Mouse (Mus musculus): ENCODE results near the gene Trnt1.

Gene Trnt1

DNA sequence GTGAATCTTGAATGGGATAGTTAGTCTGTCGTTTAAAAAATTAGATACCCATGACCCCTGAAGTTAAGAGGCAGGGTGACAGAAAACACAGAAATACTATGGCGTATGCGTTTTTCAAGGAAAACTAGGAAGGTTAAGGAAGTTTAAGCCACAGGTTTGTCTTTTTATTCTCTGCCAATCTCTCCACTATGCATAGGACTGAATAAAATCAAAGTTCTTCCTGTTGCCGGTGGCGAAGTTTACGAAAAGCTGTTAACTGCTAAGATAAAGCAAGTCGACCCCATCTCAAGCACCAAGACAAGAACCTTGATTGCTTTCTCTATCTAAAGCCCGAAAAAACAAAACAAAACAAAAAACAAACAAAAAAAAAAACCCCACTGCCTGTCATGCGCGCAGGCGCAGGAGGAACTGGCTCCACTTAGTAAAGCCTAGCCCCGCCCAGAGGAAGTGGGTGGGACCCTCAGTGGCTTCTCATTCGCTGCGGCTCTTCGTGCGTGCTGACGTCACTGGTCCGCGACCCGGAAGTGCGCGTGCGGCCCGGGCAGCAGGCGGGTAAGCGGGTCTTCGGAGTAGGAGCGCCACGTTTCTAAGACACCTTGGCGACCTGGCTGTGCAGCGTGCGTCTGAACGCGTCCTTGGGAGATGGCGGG, at the start of gene Trnt1:
TSS of gene Trnt1 (plus strand) at position 481 of the 650 bp plus-strand sequence.
- peak; percentile 96 for DNase-seq (ENCODE audit: low spot score)

DNA sequence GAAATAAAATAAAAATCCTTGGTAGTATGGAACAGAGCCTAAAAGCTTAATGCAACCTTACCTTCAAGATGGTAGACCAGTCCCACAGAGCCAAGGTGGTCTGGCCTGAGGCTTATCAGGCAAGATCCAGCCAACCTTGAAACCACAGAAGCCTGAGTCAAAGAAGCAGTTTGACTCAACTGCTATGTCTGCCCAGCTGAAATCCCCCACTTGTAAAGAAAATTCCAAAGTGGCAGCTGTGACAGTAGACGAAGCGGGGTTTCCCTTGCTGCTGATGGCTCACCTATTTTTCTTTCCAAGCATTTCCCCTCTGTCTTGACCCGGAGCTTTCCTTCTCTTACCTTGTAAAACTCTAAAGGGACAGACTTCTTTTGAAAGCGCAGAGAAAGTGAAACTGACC, 43.3 kb upstream of the Trnt1 start:
- DNase-seq (ENCODE audit: low spot score) = no peak

DNA sequence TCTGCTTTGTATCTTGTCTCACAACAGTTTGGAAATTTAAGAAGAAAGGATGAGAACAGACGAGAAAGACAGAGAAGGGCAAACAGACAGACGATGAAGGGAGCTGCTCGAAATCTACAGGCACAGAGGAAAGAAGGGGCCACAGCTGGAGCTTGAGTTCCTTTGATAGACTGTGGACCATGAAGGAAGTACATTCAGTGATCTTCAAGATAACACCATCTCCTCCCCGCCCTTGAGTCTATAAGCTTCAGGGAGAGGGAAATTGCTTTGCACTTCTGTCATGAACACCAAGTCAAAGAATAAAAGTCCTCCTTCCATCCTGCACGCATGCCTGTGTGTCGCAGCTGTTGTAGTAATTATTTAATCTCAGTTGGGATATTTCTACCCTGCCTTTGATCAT, 42.8 kb upstream of the Trnt1 start:
- no peak for DNase-seq (ENCODE audit: low spot score)

DNA sequence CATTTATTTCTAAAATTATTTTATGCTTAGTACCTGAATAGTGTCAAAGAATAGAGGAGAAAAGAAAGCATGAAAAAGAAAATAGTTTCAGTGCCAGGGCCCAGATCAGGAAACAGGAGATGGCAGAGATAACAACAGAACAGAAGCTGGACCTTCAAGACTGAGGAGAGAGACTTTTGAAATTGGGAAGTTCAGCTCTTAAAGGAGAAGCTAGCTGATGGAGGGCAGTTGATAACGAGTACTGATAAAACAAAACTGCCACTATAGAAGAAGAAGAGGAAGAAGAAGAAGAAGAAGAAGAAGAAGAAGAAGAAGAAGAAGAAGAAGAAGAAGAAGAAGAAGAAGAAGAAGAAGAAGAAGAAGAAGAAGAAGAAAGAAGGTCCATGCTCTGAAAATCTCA, 41.2 kb upstream of the Trnt1 start:
- no peak for DNase-seq (ENCODE audit: low spot score)

DNA sequence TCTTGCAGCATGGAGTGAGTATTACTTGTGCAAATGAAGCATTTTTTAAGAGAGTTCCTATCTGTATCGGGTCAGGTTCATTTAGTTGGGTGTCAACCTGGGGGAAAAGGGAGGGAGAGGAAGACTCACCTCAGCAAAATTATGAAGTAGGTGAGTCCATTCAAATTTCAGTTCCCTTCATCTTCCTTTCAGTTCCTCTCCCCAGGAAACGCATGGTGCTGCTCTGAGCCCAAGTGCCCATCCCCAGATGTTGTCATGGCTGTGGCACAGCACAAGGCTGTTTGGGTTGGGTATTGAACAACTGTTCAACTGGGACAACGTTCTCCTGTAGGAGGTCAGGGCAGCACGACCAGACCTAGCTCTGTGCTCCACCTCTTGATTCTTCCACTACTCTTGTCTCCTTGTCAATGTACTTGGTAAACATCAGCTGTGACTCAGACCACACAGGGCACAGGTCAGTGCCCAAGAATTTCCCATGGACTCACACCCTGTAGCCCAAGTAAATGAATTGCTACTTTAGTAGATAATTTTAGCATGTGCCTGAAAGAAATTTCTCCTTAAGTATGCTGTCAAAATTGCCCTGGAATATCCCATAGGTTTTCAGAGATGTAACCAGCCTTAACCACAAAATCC, 39.1 kb upstream of the Trnt1 start:
- DNase-seq (ENCODE audit: low spot score) = no peak

DNA sequence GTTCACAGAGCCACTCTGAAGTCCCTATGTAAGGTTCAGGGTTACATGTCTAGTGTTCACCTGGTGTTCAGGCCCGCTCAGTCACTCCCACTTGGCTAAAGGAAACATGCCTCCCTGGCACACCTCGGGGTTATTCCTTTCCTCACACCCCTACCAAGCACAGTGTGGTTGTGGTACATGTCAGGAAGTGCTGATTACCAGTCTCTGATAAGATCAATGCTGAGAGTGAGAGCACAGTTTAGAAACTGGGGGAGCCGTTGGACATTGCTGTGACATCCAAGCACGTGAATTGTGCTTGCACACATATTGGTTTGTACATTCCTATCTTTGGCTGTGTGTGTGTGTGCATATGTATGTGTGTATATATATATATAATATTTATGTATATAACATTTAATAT, 36.4 kb upstream of the Trnt1 start:
- no peak for DNase-seq (ENCODE audit: low spot score)

DNA sequence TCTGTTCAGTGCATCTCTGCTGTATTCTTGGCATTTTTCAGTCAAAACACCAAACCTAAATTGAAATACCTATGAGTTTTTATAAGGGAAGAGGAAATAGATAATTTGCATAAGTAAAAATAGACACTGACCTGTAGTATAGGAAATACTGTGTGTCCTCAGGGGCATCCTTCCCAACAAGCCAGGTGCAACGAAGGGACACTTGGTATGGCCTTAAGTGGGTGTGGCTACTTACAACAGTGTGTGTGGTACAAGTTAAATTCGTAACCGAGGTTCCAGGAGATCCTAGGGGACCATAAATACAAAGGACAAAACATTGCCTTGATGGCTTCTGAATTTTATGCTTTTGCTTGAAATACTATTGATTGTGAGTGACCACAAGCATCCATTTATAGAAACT, 30.7 kb upstream of the Trnt1 start:
- no peak for DNase-seq (ENCODE audit: low spot score)

DNA sequence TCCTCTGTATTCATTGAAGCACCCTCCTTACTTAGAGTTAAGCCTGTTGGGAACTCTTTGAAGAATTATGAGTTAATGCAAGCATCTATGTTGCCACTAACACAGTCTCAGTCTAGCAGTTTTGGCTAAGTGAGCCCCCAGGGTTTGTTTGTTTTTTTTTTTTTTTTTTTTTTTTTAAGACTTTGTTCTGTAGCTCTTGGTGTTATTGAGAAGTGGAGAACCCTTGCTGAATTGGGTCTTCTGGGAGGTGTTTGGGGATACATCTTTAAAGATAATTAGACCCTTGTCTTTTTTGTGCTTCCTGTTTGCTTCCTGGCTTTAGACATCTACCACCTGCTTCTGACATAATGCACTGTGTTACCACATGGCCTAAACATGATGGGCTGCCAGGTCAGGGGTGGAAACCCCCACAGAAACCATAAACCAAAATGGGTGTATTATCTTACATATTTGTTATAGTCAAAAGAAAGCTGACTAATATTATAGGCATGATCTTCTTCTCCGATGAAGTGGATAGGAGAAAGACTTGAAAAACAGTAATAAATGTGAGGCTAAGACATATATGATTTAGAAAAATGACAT, 28.6 kb upstream of the Trnt1 start:
- DNase-seq (ENCODE audit: low spot score) = no peak

DNA sequence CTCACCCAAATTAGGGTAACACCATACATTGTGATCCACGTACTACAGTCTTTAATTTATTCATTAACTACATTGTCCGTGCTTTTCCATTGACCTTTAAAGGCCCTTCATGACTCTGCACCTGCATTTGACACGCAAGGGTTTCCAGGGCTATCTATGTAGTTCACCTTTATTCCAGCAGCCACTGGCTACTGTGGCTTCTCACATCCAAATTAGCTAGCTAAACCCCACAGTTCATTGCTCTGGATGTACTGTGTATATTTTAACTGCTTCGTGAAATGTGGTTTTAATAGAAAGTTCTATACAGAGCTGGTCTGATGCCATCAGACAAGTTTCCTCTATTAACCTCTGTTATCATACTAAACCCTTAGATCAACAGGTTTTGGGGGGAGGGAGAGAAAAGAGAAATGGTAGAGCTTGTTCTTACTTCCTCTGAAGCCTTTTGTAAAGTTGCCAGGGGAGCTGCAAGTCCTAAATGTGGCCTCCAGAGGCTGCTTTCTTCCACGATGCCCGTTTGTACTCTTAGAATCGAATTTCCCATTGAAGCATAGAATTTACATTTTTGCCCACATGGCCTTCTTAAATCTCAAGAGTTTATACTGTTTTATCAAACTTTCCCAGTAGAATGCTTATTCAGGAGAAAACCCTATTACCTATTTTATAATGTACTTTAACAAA, 25.2 kb upstream of the Trnt1 start:
- no peak for DNase-seq (ENCODE audit: low spot score)

DNA sequence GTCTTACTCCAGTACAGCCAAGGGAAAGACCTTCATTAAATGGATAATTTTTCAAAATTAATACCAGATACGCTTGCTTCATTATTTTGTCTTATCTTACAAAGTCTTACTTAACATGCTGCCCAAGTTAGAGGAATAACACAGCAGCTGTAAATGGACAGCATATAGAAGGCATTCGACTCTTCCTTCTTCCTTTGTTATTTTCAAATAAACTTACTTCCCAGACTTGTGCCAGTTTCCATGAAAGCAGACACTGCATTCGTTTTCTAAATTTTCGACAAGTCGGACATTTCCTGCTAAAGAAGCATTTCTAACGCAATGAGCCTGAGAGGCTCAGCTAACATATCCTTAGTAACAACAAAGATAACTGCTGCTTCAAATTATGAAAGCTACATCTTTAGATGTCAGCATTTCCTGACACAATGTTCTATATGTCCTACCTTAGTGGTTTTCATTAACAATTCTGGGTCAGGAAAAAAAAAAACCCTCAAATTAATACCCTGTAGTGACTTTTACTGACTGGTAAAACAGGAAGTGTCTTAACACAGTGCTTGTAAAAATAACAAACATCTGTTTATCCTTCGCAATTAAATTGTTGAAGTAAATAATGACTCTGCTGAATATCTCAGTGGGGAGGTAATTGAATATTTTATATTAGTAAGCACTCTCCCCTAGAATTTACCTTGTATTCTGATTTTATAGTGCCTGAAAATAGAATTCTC, 23.1 kb upstream of the Trnt1 start:
- no peak for DNase-seq (ENCODE audit: low spot score)

DNA sequence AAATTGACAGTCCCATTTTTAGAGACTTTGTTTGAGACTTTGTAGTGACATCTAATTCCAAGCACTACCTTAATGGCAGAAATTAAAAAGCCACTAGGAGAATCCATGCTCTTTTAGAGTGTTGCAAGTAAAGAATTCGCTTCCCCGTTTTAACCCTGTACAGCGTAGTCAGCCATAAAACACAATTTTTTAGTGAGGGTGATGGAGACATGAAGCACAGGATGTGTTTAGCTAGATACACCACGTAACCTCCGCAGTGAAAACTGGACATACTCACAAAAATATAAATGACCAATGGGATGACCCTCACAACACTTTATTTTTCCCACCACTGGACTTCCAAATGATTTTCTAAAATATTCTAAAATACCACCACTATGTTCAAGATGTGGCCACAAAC, 21.7 kb upstream of the Trnt1 start:
- DNase-seq (ENCODE audit: low spot score) = no peak

DNA sequence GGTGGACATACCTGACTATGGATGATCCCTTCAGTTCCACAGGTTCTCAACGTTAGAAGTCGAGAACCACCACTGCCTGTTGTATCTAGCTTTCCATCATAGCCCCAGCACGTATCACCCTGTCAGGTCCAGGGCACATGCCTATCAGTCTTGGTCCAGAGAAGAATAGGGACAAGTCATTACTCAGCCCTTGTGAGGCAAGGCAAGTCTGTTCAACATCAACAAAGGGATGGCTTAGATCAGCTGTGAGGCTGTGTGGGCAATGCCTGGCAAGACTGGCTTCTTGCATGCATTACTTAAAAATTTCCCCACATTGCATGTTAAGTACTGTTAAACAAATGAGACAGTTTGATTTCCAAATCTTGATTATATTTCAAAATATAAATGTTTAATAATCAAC, 21.1 kb upstream of the Trnt1 start:
- DNase-seq (ENCODE audit: low spot score) = no peak

DNA sequence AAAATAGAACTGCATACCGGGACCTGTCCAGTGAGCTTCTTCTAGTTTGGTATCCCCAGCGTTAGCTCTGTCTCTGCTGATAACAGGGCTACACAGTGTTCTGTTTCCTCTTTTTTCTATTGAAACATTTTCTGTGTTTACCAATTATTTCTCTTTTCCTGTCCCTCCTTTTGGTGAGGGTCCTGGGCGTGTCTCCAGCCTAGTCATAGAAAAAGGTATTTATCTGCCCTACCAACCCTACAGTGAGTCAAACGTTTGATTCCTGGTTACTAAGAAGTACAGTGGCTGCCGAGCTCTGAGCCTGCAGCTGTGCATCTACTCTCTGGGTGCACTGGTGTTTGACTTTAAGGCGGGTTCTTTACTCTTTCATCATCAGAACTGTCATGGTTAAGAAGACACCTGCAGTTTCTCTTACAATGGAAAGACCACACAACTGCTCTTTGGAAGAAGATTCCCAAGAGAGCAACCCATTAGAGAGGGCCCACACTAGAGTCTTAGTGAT, 20.0 kb upstream of the Trnt1 start, which contains the start of gene Il5ra:
TSS of gene Il5ra (minus strand) at position 151 of the 502 bp plus-strand sequence.
- DNase-seq (ENCODE audit: low spot score) = no peak

DNA sequence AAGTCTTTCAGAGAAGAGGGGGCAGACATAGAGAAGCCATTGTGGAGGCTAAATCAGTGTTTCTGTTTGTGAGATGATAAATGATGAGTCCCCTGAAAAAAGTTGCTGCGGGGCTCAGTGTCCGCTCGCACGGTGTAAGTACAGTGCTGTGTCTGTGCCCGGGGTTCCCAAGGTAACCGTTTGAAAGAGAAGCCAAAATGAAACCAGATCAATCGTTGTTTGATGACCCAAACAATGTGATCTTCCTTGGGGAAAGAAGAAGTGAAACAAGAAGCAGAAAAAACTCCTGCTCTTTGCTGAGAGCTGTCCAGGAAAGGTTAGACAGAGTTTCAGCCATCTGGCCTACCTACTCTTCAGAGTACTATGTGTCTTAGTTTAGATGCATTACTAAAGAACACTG, 18.6 kb upstream of the Trnt1 start:
- no peak for DNase-seq (ENCODE audit: low spot score)

DNA sequence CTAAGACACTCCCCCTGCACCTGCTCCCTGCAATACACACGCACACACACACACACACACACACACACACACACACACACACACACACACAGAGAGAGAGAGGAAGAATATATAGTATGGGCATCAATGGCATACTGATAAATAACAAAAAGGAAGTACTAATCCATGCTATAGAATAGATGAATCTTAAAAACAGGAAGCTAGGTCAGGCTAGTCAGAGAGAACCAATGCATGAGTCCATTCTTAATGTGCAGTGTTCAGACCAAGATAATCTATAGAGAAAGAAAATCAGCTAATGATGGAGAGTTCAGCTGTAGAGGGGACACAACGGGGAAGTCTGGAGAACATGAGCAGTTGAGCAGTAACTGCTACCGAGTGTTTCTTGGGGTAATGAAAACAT, 10.6 kb upstream of the Trnt1 start:
- DNase-seq (ENCODE audit: low spot score) = no peak

DNA sequence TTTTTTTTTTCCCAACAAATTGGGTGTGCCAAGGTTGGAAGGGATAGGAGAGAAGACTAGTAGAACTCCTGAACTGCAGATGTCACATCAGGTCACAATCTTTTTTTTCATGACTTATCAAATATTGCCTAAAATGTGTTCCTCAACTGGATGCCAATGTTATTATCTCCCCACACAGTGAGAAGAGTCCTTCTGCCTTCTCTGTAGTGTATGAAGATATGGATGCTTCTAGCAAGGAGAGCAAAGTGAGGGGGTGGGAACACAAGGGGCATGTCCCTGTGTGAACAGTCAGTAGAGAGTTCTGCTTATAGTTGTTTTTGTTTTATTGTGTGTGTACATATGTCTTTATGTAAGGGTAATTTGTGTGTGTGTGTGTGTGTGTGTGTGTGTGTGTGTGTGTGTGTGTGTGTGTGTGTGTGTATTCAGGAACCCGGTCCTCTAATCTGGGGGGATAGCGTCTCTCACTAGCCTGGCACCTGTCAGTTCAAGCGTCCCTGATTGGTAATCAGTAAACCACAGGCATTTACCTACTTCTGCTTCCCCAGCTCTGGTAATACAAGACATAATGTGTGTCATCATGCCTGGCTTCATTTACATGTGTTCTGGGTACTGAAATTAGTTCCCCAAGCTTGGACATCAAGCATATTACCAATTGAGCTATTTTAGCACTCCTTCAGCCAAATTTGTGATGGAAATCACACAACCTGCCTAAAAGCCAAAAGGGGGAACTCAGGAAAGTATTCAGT, 8.3 kb upstream of the Trnt1 start:
- DNase-seq (ENCODE audit: low spot score) = no peak

DNA sequence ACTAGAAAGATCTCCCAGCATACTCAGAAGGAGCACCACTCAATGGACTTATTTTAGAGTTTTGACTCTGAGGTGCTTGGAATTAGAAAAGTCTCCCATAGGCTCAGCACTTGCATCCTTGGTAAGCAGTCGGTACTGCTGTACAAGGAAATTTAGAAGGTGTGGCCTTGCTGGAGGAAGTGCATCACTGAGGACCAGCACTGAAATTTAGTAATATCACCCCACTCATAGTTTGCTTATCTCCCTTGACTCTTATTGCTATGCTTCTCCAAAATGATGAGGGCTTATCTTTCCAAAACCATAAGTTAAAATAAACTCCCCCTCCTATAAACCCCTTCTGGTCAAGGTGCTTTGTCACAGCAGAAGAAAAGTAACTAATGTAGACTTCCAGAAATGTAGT, 7.4 kb upstream of the Trnt1 start:
- no peak for DNase-seq (ENCODE audit: low spot score)

DNA sequence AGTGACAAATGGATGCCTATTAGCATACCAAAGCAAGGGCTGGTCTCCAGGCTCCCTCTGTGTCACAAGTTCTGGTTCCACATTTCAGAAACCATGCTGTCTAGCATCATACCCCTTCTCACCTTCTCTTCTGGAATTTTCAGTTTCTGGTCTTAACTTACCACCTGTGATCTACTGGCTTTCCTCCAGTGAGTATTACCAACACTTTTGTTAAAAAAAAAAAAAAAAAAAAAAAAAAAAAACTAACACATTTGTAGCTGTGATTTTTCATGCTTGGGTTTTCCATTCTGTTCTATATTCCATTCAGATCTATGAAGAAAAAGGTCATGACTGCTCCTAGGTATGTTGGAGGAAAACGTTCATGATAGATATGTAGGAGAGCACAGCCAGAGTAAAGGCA, 3.0 kb upstream of the Trnt1 start:
- DNase-seq (ENCODE audit: low spot score) = no peak

DNA sequence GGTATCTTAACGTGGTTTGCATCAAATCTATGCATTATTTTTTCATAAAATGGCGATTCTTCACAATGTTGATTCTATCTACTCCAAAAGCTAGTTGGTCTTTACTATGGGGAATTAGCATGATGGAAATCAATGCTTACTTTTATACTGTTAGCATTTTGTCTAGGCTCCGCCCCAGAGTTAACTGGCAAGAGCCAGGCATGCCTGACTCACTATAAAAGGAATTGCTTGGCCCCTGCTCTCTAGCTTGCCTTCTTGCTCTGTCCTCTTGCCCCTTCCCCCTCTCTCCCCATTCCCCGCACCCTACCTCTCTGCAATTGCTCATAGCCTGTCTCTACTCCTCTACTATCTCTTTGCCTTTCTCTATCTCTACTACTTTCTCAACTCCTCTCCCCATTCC, 2.1 kb upstream of the Trnt1 start:
- no peak for DNase-seq (ENCODE audit: low spot score)

DNA sequence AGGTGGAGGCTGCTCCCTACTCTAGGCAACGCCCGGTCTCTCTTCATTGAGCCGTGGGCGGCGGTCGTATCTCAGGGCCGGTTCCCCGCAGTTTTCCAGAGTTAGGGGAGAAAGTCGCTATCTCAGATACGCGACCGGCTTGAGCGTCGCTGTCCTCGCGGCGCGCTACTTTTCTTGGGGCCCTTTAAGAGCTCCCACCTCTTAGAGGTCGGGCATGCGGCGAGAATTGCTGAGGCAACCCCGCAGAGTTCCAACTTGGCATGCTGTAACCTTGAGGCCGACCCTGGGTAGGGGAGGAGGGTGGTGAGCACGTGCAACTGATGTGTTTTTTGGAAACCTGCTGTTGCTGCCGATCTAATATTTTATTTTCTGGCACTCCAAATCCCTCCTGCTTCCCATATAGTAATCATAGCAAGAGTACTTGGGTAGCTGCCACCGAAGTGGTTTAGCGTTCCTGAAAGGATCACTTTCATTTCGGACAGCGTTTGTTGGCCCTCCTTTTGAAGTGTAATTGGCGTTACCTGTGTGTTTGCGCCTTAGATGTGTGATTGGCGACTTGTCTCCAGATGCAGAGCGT, 458 bp downstream of the Trnt1 start:
- DNase-seq (ENCODE audit: low spot score) = no peak

DNA sequence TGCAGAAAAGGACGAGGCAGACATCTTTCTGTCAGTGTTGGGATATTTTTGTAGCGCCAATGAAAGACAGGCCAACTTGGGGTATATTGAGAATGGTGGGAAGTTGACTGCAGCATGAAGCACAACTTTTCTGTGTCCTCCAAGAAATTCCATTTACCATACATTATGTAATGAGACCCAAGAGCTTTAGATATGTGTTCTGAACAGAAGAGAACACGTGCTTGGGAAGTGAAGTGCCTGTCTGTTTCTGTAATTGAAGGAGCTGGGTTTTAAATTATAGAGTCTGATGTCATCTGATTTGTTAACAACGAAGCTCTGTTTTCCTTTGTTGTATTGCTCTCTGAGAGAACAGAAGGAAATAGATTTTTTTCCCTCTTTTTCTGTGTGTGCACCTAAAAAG, 1.1 kb downstream of the Trnt1 start:
- no peak for DNase-seq (ENCODE audit: low spot score)

Measured in ovary, postnatal 36 days (tissue).